Mouse (Mus musculus) bone marrow, adult 2 months (tissue): ENCODE measurements at regions not wholly inside any gene's neighbourhood (a gene's known extent, or its start where the extent isn't known, plus 50 kb on each side); places are given as distances from the start of the nearest gene placed in this dataset.

Experiments used
- CTCF ChIP-seq: fragments of 200-500 bp; IDR thresholded peaks from 2 replicates; pipeline ENCODE4 v1.5.1; 2011; ENCODE audit warnings: low read length, control low read depth; ENCODE audit not compliant: control insufficient read depth, insufficient read depth
- POLR2A ChIP-seq: fragments of 200-500 bp; IDR thresholded peaks from 2 replicates; pipeline ENCODE4 v1.6.1; 2011; ENCODE audit warnings: low read depth, mild to moderate bottlenecking, control low read depth, low read length, borderline replicate concordance; ENCODE audit not compliant: control insufficient read depth

DNA sequence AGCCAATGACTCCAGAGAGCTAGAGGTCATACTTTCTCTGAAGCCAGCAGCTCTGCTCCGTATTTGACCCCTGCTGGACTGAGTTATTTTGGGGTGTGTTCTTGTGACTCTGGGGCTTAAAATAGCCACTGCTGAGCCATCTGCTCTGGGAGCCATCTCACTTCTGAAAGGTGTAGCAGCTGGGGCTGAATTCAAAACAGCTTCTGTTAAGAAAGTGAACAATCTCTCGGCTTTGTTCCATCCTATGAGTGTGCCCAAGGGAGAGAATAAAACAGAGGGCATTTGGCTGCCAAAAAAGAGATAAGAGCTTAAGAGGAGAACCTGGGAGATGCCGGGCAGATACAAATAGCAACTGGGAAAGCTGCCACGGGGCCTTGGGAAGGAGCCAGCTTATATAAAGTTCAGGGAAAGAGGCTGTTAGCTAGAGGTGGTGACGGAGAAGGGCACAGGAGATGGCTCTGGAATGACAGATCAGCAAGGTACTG lies 611.7 kb upstream of the Castor2 start:
- TF ChIP-seq CTCF (no peak), POLR2A (no peak)
